21 mouse cellular contexts compared by ENCODE assay signal in genomic region chr6:100733218-100733617, GRCm38 (mm10). TPM values are rescaled to one million over a fixed set of nuclear protein-coding genes. Genes with fewer than 3 reads are reported as not detected.
DNase-seq lines count a peak whose midpoint lies in the region; ATAC-seq lines count a peak whose summit lies in the region.
"Had no signal": no experiment of that assay in that cellular context is flagged by ENCODE, and none has a peak within 500 bp of the region (broad histone marks: within the 10 kb centered on the region; RNA-seq: fewer than 3 reads in every experiment).

No protein-coding gene starts in this region.

- 80% methylated on average over 10 of the region's 10 CpGs for WGBS in heart, embryonic 15.5 days
- WGBS in embryonic facial prominence, embryonic 13.5 days: 72% methylated on average over 10 of the region's 10 CpGs
- WGBS in embryonic facial prominence, embryonic 15.5 days: 73% methylated on average over 10 of the region's 10 CpGs
- WGBS in limb, embryonic 15.5 days: 63% methylated on average over 10 of the region's 10 CpGs

- no peak for ATAC-seq in heart, embryonic 15.5 days (replicated peaks; ENCODE audit: insufficient number of reproducible peaks, insufficient read depth, low FRiP score, low read depth)
- ATAC-seq in embryonic facial prominence, embryonic 13.5 days (ENCODE audit: insufficient number of reproducible peaks, insufficient read depth, low FRiP score, low TSS enrichment, low read depth): no peak
- ATAC-seq in embryonic facial prominence, embryonic 15.5 days (ENCODE audit: insufficient number of reproducible peaks, low FRiP score, low TSS enrichment, low read depth): no peak
- ATAC-seq in limb, embryonic 15.5 days (ENCODE audit: insufficient number of reproducible peaks, low FRiP score, low TSS enrichment, low read depth): no peak
- ATAC-seq: CD4-positive, CD25-positive, alpha-beta regulatory T cell, adult 4 months; midbrain, embryonic 16.5 days had no signal

- H3K36me3 ChIP-seq in heart, embryonic 15.5 days: no peaks in the 10 kb centered on the region
- peaks cover 26% of the 10 kb centered on the region for H3K36me3 ChIP-seq in embryonic facial prominence, embryonic 13.5 days
- peaks cover 15% of the 10 kb centered on the region for H3K36me3 ChIP-seq in embryonic facial prominence, embryonic 15.5 days
- H3K36me3 ChIP-seq in limb, embryonic 15.5 days: peaks cover 16% of the 10 kb centered on the region; the same call in 1 of the 2 replicates
- H3K36me3 ChIP-seq: kidney, embryonic 15.5 days; neural tube, embryonic 12.5 days had no signal

- H3K27ac ChIP-seq in heart, embryonic 15.5 days: peak overlapping the region; percentile 38; the same call in 1 of the 2 replicates
- peak overlapping the region; percentile 76 for H3K27ac ChIP-seq in embryonic facial prominence, embryonic 13.5 days
- H3K27ac ChIP-seq in embryonic facial prominence, embryonic 15.5 days (replicated peaks): peak overlapping the region; percentile 85
- peak overlapping the region; percentile 79 for H3K27ac ChIP-seq in limb, embryonic 15.5 days
- H3K27ac ChIP-seq: forebrain, embryonic 13.5 days; kidney, embryonic 15.5 days; liver, embryonic 14.5 days; neural tube, embryonic 12.5 days had no signal

- no peaks in the 10 kb centered on the region for H3K9me3 ChIP-seq in heart, embryonic 15.5 days (replicated peaks)
- no peaks in the 10 kb centered on the region for H3K9me3 ChIP-seq in embryonic facial prominence, embryonic 13.5 days
- no peaks in the 10 kb centered on the region for H3K9me3 ChIP-seq in embryonic facial prominence, embryonic 15.5 days (replicated peaks)
- H3K9me3 ChIP-seq in limb, embryonic 15.5 days: no peaks in the 10 kb centered on the region
- H3K9me3 ChIP-seq: forebrain, embryonic 13.5 days; kidney, embryonic 15.5 days; neural tube, embryonic 12.5 days had no signal

- H3K4me3 ChIP-seq in heart, embryonic 15.5 days: no peak overlapping the region
- H3K4me3 ChIP-seq in embryonic facial prominence, embryonic 13.5 days: no peak overlapping the region
- H3K4me3 ChIP-seq in embryonic facial prominence, embryonic 15.5 days (replicated peaks): no peak overlapping the region
- H3K4me3 ChIP-seq in limb, embryonic 15.5 days: no peak overlapping the region
- H3K4me3 ChIP-seq: forebrain, embryonic 13.5 days; kidney, embryonic 15.5 days; neural tube, embryonic 12.5 days had no signal

- no peak overlapping the region for H3K9ac ChIP-seq in heart, embryonic 15.5 days
- peak overlapping the region; percentile 49; the same call in 1 of the 2 replicates for H3K9ac ChIP-seq in embryonic facial prominence, embryonic 13.5 days
- no peak overlapping the region for H3K9ac ChIP-seq in embryonic facial prominence, embryonic 15.5 days
- no peak overlapping the region for H3K9ac ChIP-seq in limb, embryonic 15.5 days
- H3K9ac ChIP-seq: forebrain, embryonic 13.5 days; kidney, embryonic 15.5 days; liver, embryonic 14.5 days; lung, embryonic 14.5 days; neural tube, embryonic 12.5 days had no signal

- peaks cover 6% of the 10 kb centered on the region; the same call in 1 of the 2 replicates for H3K4me1 ChIP-seq in heart, embryonic 15.5 days (replicated peaks)
- peaks cover 47% of the 10 kb centered on the region for H3K4me1 ChIP-seq in embryonic facial prominence, embryonic 13.5 days
- peaks cover 33% of the 10 kb centered on the region for H3K4me1 ChIP-seq in embryonic facial prominence, embryonic 15.5 days
- H3K4me1 ChIP-seq in limb, embryonic 15.5 days: peaks cover 39% of the 10 kb centered on the region
- H3K4me1 ChIP-seq: forebrain, embryonic 13.5 days; neural tube, embryonic 12.5 days had no signal

- H3K4me2 ChIP-seq in heart, embryonic 15.5 days: no peak overlapping the region
- H3K4me2 ChIP-seq in embryonic facial prominence, embryonic 13.5 days: peak overlapping the region; percentile 49; the same call in 1 of the 2 replicates
- H3K4me2 ChIP-seq in embryonic facial prominence, embryonic 15.5 days (replicated peaks): no peak overlapping the region
- H3K4me2 ChIP-seq in limb, embryonic 15.5 days: 0 out of 2 replicates have a peak overlapping the region, but pooled peaks have one; percentile 7
- H3K4me2 ChIP-seq: forebrain, embryonic 13.5 days; lung, embryonic 14.5 days; neural tube, embryonic 12.5 days had no signal

- no peak for DNase-seq in heart, adult 9 months (ENCODE audit: low spot score in 2 of 2)
- no peak for DNase-seq in cerebellum, postnatal 4 days (ENCODE audit: low spot score in 2 of 2)
- no peak for DNase-seq in c-Kit-positive CD71-positive TER-119-positive erythroid progenitor cells, embryonic 14.5 days (ENCODE audit: low spot score)
- DNase-seq: adrenal gland, postnatal 14 days; cerebellum, adult 2 months; cerebellum, postnatal 14 days; kidney, adult 18-20 months; kidney, postnatal 25 days; liver; thymus, postnatal 4 days had no signal

- H3K27me3 ChIP-seq in heart, embryonic 15.5 days: no peaks in the 10 kb centered on the region
- H3K27me3 ChIP-seq in embryonic facial prominence, embryonic 13.5 days: no peaks in the 10 kb centered on the region
- H3K27me3 ChIP-seq in embryonic facial prominence, embryonic 15.5 days: no peaks in the 10 kb centered on the region
- no peaks in the 10 kb centered on the region for H3K27me3 ChIP-seq in limb, embryonic 15.5 days
- H3K27me3 ChIP-seq: forebrain, embryonic 13.5 days; kidney, embryonic 15.5 days; neural tube, embryonic 12.5 days had no signal

RNA-seq across cellular contexts. Expression of gene Gxylt2, which starts 28.7 kb away (rescaled TPM):
- polyA plus RNA-seq in heart, embryonic 15.5 days (2015; fragmentation: Nextera tagmentation; extraction: Ambion mirVana): 5.0 and 6.3 TPM in 2 replicates
- 33.2 and 39.5 TPM in 2 replicates for polyA plus RNA-seq in embryonic facial prominence, embryonic 13.5 days (2015; fragmentation: Nextera tagmentation; extraction: Ambion mirVana)
- 33.4 and 36.4 TPM in 2 replicates for polyA plus RNA-seq in embryonic facial prominence, embryonic 15.5 days (2015; fragmentation: Nextera tagmentation; extraction: Ambion mirVana)
- 18.6 and 23.0 TPM in 2 replicates for polyA plus RNA-seq in limb, embryonic 15.5 days (2015; fragmentation: Nextera tagmentation; extraction: Ambion mirVana)

Comparison
In these comparisons a context has a peak if more than half of its experiments do, and no peak if none do; other contexts are left out.
1. H3K4me2 ChIP-seq: peak in embryonic facial prominence, embryonic 13.5 days (single experiment) and limb, embryonic 15.5 days (single experiment); none in heart, embryonic 15.5 days (single experiment) and embryonic facial prominence, embryonic 15.5 days (single experiment).
2. Peak in every context shown above with its lines, with median percentiles within 50 percentile points of each other: H3K27ac ChIP-seq.